Mouse (Mus musculus) C2C12 (cell line): ENCODE measurements around the gene Rnls. TPM values are rescaled to one million over a fixed set of nuclear protein-coding genes. Genes with fewer than 3 reads are reported as not detected.

Experiments used
- H3K27me3 ChIP-seq: one replicate; pipeline ENCODE4 v1.6.1; 2011; ENCODE audit not compliant: control insufficient read depth, insufficient read depth, insufficient read length
- H3K36me3 ChIP-seq: one replicate; pipeline ENCODE4 v1.6.1; 2011; ENCODE audit not compliant: control insufficient read depth, insufficient read depth
- H3K4me3 ChIP-seq: one replicate; pipeline ENCODE4 v1.5.1; 2011; ENCODE audit warnings: mild to moderate bottlenecking, control low read depth; ENCODE audit not compliant: poor library complexity, insufficient read depth, severe bottlenecking
- H3K79me2 ChIP-seq: one replicate; pipeline ENCODE4 v1.6.1; 2011; ENCODE audit not compliant: control insufficient read depth, insufficient read depth
- H3K79me3 ChIP-seq: one replicate; pipeline ENCODE4 v1.6.1; 2011; ENCODE audit warnings: low read depth, control low read depth
- H3ac ChIP-seq: one replicate; pipeline ENCODE3; 2011; ENCODE audit warnings: low read depth; ENCODE audit not compliant: control insufficient read depth, insufficient read length
- CEBPB ChIP-seq: IDR thresholded peaks from one replicate; pipeline ENCODE4 v1.6.1; 2011; ENCODE audit warnings: low read depth, mild to moderate bottlenecking, control low read depth, moderate library complexity
- CTCF ChIP-seq: IDR thresholded peaks from one replicate; pipeline ENCODE4 v1.5.1; 2011; ENCODE audit not compliant: control insufficient read depth, insufficient read depth, insufficient read length
- FOSL1 ChIP-seq: IDR thresholded peaks from one replicate; pipeline ENCODE4 v1.8.0; 2011; ENCODE audit warnings: mild to moderate bottlenecking, low read length; ENCODE audit not compliant: poor library complexity, insufficient read depth, severe bottlenecking
- MAX ChIP-seq: IDR thresholded peaks from one replicate; pipeline ENCODE4 v1.6.1; 2011; ENCODE audit warnings: mild to moderate bottlenecking, control low read depth
- MYOD1 ChIP-seq: IDR thresholded peaks from one replicate; pipeline ENCODE4 v1.6.1; 2011; ENCODE audit warnings: low read depth; ENCODE audit not compliant: control insufficient read depth, insufficient read length
- MYOG ChIP-seq: IDR thresholded peaks from one replicate; pipeline ENCODE4 v1.6.1; 2011; ENCODE audit not compliant: control insufficient read depth, insufficient read length; ENCODE audit errors: extremely low read depth
- USF1 ChIP-seq: IDR thresholded peaks from one replicate; pipeline ENCODE4 v1.6.1; 2011; ENCODE audit warnings: low read depth, mild to moderate bottlenecking, control low read depth, moderate library complexity
- polyA plus RNA-seq: library from polyadenylated mRNA; unstranded; fragments of >200 nt; fragmentation: generic; extraction: Trizol; gene quantifications from one replicate; pipeline ENCODE4 v1.2.1, GENCODE M21; 2012; ENCODE audit warnings: missing spikeins

Gene Rnls
- polyA plus RNA-seq, 1 experiment = 0.99 TPM

DNA sequence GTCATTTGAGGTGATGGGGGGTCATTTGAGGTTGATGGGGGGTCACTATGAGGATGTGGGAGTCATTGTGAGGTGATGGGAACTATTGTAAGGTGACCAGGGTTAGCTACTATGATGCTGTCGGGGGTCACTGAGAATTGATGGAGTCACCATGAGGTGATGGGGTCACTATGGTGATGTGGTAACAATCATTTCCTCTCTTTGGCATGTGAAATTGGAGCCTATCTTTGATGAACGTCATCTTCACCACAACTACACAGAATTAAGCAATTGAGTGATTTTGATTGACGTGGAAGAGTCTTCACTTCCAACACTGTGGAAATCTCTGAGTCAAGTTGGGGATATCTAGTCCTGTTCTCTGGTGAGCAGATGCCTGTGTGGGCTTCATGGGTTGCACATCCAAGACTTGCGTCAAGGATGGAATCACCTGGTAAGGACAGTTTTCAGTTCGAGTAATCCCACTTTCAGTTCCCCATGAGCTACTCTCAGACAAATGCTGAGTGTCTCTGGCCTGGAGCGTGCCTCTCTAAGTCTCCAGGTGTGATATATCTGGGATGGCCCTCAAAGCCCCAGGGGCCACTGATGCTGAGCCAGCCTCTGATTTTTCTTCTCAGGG, 269.4 kb downstream of the Rnls start:
- Histone ChIP-seq H3K36me3 (no peaks in the 10 kb centered on the region), H3K27me3 (no peaks in the 10 kb centered on the region), H3K79me2 (no peaks in the 10 kb centered on the region), H3ac (no peak overlapping the region), H3K4me3 (no peak overlapping the region), H3K79me3 (no peaks in the 10 kb centered on the region)
- TF ChIP-seq USF1 (no peak), MAX (no peak), FOSL1 (no peak), CTCF (no peak), CEBPB (no peak), MYOD1 (no peak), MYOG (no peak)

DNA sequence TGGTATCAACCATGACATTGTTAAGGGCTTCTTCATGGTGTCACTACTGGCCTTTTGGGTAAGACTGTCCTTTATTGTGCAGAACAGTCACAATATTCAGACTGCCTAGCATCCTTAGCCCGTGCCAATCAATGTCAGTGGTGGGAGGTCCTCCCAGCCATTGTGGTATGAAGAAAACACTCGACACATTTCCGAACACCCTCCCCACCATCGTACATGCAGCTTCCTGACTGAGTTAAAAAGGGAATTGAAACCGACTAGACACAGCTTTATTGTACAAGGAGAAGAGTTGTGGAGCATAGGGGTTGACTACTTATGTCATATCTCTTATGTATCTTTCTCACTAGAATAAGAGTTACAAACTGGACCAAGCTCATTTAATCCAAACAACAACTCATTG, 272.1 kb downstream of the Rnls start:
- no peak overlapping the region for H3K4me3 ChIP-seq
- no peaks in the 10 kb centered on the region for H3K79me3 ChIP-seq
- H3K27me3 ChIP-seq = no peaks in the 10 kb centered on the region
- no peaks in the 10 kb centered on the region for H3K79me2 ChIP-seq
- TF ChIP-seq MAX (no peak), CEBPB (no peak), CTCF (no peak), FOSL1 (no peak), MYOD1 (no peak), USF1 (no peak), MYOG (no peak)
- no peaks in the 10 kb centered on the region for H3K36me3 ChIP-seq
- H3ac ChIP-seq = no peak overlapping the region

DNA sequence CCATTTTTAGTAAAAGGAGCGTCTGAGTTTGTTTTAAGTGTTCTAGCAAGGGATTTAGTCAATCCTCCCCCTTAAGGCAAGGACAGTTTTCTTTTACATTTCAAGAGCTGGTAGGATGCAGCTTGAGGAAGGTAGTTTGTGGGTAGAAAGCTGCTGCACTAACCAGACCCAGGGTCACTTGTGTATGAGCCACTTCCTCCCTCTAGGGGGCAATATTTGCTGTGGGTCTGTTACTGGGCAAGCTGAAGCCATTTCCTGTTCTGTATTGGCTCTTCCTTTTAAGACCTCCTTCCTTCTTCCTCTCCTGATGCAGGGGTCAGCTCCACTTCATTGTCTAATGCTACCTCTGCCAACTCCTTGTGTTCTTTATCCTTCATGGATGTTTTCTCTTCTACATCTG, 273.2 kb downstream of the Rnls start:
- H3K79me3 ChIP-seq = no peaks in the 10 kb centered on the region
- H3K79me2 ChIP-seq = no peaks in the 10 kb centered on the region
- TF ChIP-seq USF1 = no peak
- TF ChIP-seq MYOD1 = no peak
- no peak for TF ChIP-seq FOSL1
- no peak for TF ChIP-seq CEBPB
- TF ChIP-seq MYOG = no peak
- no peak for TF ChIP-seq CTCF
- TF ChIP-seq MAX = no peak
- H3K27me3 ChIP-seq = no peaks in the 10 kb centered on the region
- H3K4me3 ChIP-seq = no peak overlapping the region
- no peak overlapping the region for H3ac ChIP-seq
- no peaks in the 10 kb centered on the region for H3K36me3 ChIP-seq

DNA sequence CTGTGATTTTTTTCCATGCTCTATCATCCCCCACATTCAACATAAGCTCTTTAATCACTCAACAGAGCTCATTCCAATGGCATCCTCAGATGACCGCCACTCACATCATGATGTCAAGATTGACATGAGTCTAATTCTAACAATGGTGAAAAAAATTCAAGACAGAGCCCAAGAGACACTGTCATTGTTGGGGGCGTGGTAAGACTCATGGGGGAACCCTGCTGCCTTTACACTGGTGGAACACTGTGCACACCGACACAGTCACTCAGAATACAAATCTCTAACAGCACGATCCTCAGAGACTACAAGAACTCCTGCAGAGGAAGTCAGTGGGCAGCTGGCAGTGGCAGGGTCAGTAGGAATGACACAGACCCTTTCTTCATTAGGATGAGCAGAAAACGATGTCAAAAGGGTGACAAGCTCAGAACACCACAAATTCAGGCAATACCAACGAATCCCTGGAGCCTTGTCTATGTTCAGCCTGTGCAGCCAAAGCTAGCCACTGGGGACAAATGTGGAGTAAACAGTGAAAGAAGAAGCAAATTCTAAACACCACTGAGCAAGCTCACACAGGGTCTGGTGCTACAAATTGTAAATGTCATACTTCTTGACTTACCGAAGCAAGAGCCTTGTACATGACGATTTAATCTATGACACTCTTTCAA, 277.3 kb downstream of the Rnls start:
- Histone ChIP-seq H3K79me2 (no peaks in the 10 kb centered on the region), H3ac (no peak overlapping the region), H3K36me3 (no peaks in the 10 kb centered on the region), H3K27me3 (no peaks in the 10 kb centered on the region), H3K79me3 (no peaks in the 10 kb centered on the region), H3K4me3 (no peak overlapping the region)
- TF ChIP-seq MYOG (no peak), FOSL1 (no peak), MYOD1 (no peak), CEBPB (no peak), CTCF (no peak), USF1 (no peak), MAX (no peak)

DNA sequence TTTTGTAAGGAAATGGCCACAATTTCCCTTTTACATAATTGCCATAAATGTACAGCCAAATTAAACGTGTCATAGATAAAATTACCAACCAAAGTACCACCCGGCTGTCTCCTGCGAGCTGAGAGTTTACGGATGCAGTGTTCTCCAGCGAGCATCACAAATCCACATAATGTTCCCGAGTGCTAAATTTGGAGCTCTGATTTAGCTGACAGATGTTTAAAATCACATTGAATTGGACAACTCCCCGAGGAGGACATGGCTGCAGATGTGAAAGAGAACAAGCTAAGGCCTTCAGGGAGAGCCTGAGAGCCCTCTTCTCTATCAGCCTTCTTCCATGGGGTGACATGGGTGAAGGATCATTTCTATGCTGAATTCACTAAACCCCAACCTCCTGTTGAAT, 278.3 kb downstream of the Rnls start:
- H3K27me3 ChIP-seq = no peaks in the 10 kb centered on the region
- H3K79me3 ChIP-seq = no peaks in the 10 kb centered on the region
- H3K4me3 ChIP-seq = no peak overlapping the region
- H3K79me2 ChIP-seq = no peaks in the 10 kb centered on the region
- no peak overlapping the region for H3ac ChIP-seq
- H3K36me3 ChIP-seq = no peaks in the 10 kb centered on the region
- TF ChIP-seq MYOD1 = no peak
- no peak for TF ChIP-seq MAX
- no peak for TF ChIP-seq USF1
- no peak for TF ChIP-seq MYOG
- no peak for TF ChIP-seq CEBPB

DNA sequence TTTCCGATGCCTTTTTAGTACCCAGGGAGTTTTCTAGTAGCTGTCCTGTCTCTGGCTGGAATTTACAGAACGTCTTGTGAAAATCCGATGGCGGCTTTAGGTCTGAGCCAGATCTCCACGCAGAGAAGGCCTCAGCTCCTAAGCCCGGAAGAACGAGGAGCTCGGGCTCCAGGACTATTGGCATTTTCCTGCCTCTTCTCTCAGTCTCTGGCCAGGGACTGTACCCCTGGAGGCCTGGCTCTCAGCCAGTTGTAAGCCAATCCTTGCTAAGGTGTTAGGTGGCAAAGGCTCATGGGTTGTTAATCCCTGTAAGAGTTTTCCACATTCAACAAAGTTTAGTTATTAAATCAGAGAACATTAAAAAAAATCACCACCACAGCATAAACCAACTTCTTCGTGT, 281.7 kb downstream of the Rnls start:
- Histone ChIP-seq H3K36me3 (no peaks in the 10 kb centered on the region), H3K79me3 (no peaks in the 10 kb centered on the region), H3ac (no peak overlapping the region), H3K79me2 (no peaks in the 10 kb centered on the region), H3K4me3 (no peak overlapping the region), H3K27me3 (no peaks in the 10 kb centered on the region)
- no peak for TF ChIP-seq MAX
